Mouse (Mus musculus) midbrain, embryonic 15.5 days (tissue): ENCODE measurements at regions not wholly inside any gene's neighbourhood (a gene's known extent, or its start where the extent isn't known, plus 50 kb on each side); places are given as distances from the start of the nearest gene placed in this dataset.
A peak's percentile ranks its signal among the peaks of the same experiment; 100 is the strongest.
"Not testable (repeated sequence)": the region's sequence is repeated elsewhere in the genome, so short reads cannot be mapped to it uniquely, and the experiment has no call there.

Experiments
- ATAC-seq: fragments of 200-750 bp; cut with Nextera tagmentation; replicated peaks from 2 replicates; pipeline ENCODE4 v1.8.0; 2017; ENCODE audit warnings: moderate TSS enrichment
- H3K27ac ChIP-seq: fragments of 300-500 bp; sonication (generic); 2 replicates; pipeline ENCODE4 v1.5.1; 2015; ENCODE audit warnings: mild to moderate bottlenecking, inconsistent platforms
- H3K27me3 ChIP-seq: fragments of 300-500 bp; sonication (generic); replicated peaks from 2 replicates; pipeline ENCODE4 v1.6.1; 2015; ENCODE audit warnings: inconsistent platforms
- H3K36me3 ChIP-seq: fragments of 300-500 bp; sonication (generic); replicated peaks from 2 replicates; pipeline ENCODE4 v1.6.1; 2015; ENCODE audit warnings: inconsistent platforms
- H3K4me1 ChIP-seq: fragments of 300-500 bp; sonication (generic); 2 replicates; pipeline ENCODE4 v1.6.1; 2015; ENCODE audit warnings: inconsistent platforms
- H3K4me2 ChIP-seq: fragments of 300-500 bp; sonication (generic); 2 replicates; pipeline ENCODE4 v1.6.1; 2015; ENCODE audit warnings: inconsistent platforms, mild to moderate bottlenecking, moderate library complexity
- H3K4me3 ChIP-seq: fragments of 300-500 bp; sonication (generic); 2 replicates; pipeline ENCODE4 v1.5.1; 2015; ENCODE audit warnings: mild to moderate bottlenecking, inconsistent platforms
- H3K9ac ChIP-seq: fragments of 300-500 bp; sonication (generic); 2 replicates; pipeline ENCODE4 v1.6.1; 2015; ENCODE audit warnings: mild to moderate bottlenecking, inconsistent platforms
- H3K9me3 ChIP-seq: fragments of 300-500 bp; sonication (generic); 2 replicates; pipeline ENCODE4 v1.6.1; 2016; ENCODE audit warnings: inconsistent platforms
- WGBS: fragments of 180-500 bp; shearing (Covaris S2); methylation state at CpG from one replicate; pipeline ENCODE4 v1.1.7; 2015; ENCODE audit warnings: mixed read lengths; 5-methylcytosine and 5-hydroxymethylcytosine counted together

GRCm38 (mm10) chr7:73601336-73601735 is 59.7 kb upstream of the Chd2 start:
- Histone ChIP-seq H3K9ac (no peak overlapping the region), H3K4me3 (no peak overlapping the region), H3K27me3 (no peaks in the 10 kb centered on the region), H3K9me3 (no peaks in the 10 kb centered on the region), H3K4me2 (no peak overlapping the region), H3K27ac (no peak overlapping the region), H3K36me3 (no peaks in the 10 kb centered on the region), H3K4me1 (peaks cover 17% of the 10 kb centered on the region)
- ATAC-seq, result no peak
- 78% methylated on average over 2 of the region's 2 CpGs for WGBS

- Histone ChIP-seq H3K36me3 (no peaks in the 10 kb centered on the region), H3K4me2 (no peak overlapping the region), H3K9ac (no peak overlapping the region), H3K4me3 (no peak overlapping the region), H3K27me3 (no peaks in the 10 kb centered on the region), H3K4me1 (peaks cover 21% of the 10 kb centered on the region), H3K9me3 (no peaks in the 10 kb centered on the region), H3K27ac (no peak overlapping the region)
- no peak for ATAC-seq
- WGBS, result 93% methylated on average over 1 of the region's 1 CpGs
These were observed 59.1 kb upstream of the Chd2 start for GRCm38 (mm10) chr7:73600776-73601175.

GRCm38 (mm10) chr7:73600003-73600385 is 58.4 kb upstream of the Chd2 start:
- not testable (repeated sequence) for ATAC-seq, H3K27me3 ChIP-seq, H3K4me3 ChIP-seq, H3K36me3 ChIP-seq, H3K4me2 ChIP-seq, H3K9ac ChIP-seq, H3K27ac ChIP-seq, H3K9me3 ChIP-seq
- 85% methylated on average over 3 of the region's 3 CpGs for WGBS
- peaks cover 29% of the 10 kb centered on the region for H3K4me1 ChIP-seq

- ATAC-seq, result no peak
- Histone ChIP-seq H3K4me1 (peaks cover 32% of the 10 kb centered on the region), H3K36me3 (no peaks in the 10 kb centered on the region), H3K9ac (no peak overlapping the region), H3K27ac (no peak overlapping the region), H3K9me3 (no peaks in the 10 kb centered on the region), H3K27me3 (no peaks in the 10 kb centered on the region), H3K4me3 (no peak overlapping the region), H3K4me2 (no peak overlapping the region)
- WGBS, result 92% methylated on average over 9 of the region's 9 CpGs
These were observed 57.8 kb upstream of the Chd2 start for GRCm38 (mm10) chr7:73599354-73600002.

GRCm38 (mm10) chr7:73597968-73598367 is 56.3 kb upstream of the Chd2 start:
- no peak overlapping the region for H3K4me2 ChIP-seq
- peaks cover 38% of the 10 kb centered on the region for H3K4me1 ChIP-seq
- H3K27ac ChIP-seq, result no peak overlapping the region
- no peaks in the 10 kb centered on the region for H3K9me3 ChIP-seq
- no peaks in the 10 kb centered on the region for H3K27me3 ChIP-seq
- WGBS, result 68% methylated on average over 5 of the region's 5 CpGs
- H3K4me3 ChIP-seq, result no peak overlapping the region
- H3K9ac ChIP-seq, result no peak overlapping the region
- ATAC-seq, result no peak
- no peaks in the 10 kb centered on the region for H3K36me3 ChIP-seq

- H3K27ac ChIP-seq, result peak overlapping the region; percentile 89
- H3K4me2 ChIP-seq, result no peak overlapping the region
- ATAC-seq, result no peak
- no peaks in the 10 kb centered on the region for H3K9me3 ChIP-seq
- no peak overlapping the region for H3K4me3 ChIP-seq
- H3K4me1 ChIP-seq, result peaks cover 38% of the 10 kb centered on the region
- no peaks in the 10 kb centered on the region for H3K27me3 ChIP-seq
- no peak overlapping the region for H3K9ac ChIP-seq
- no peaks in the 10 kb centered on the region for H3K36me3 ChIP-seq
- 38% methylated on average over 11 of the region's 11 CpGs for WGBS
These were observed 55.5 kb upstream of the Chd2 start for GRCm38 (mm10) chr7:73596866-73597840.

- Histone ChIP-seq H3K9me3 (no peaks in the 10 kb centered on the region), H3K27ac (peak overlapping the region; percentile 89), H3K36me3 (no peaks in the 10 kb centered on the region), H3K4me2 (no peak overlapping the region), H3K4me1 (peaks cover 38% of the 10 kb centered on the region), H3K4me3 (no peak overlapping the region), H3K9ac (no peak overlapping the region), H3K27me3 (no peaks in the 10 kb centered on the region)
- no peak for ATAC-seq
- WGBS, result 38% methylated on average over 2 of the region's 2 CpGs
These were observed 54.8 kb upstream of the Chd2 start for GRCm38 (mm10) chr7:73596415-73596814.

GRCm38 (mm10) chr7:73595860-73596259 is 54.2 kb upstream of the Chd2 start:
- no peak; the same call in 1 of the 2 replicates for ATAC-seq
- no peak overlapping the region for H3K4me3 ChIP-seq
- no peaks in the 10 kb centered on the region for H3K27me3 ChIP-seq
- no peaks in the 10 kb centered on the region for H3K9me3 ChIP-seq
- peak overlapping the region; percentile 69 for H3K4me2 ChIP-seq
- H3K27ac ChIP-seq, result peak overlapping the region; percentile 89
- WGBS, result 38% methylated on average over 9 of the region's 9 CpGs
- H3K36me3 ChIP-seq, result no peaks in the 10 kb centered on the region
- H3K9ac ChIP-seq, result no peak overlapping the region
- H3K4me1 ChIP-seq, result peaks cover 38% of the 10 kb centered on the region

GRCm38 (mm10) chr7:73595140-73595825 is 53.7 kb upstream of the Chd2 start:
- 2% methylated on average over 23 of the region's 23 CpGs for WGBS
- Histone ChIP-seq H3K36me3 (no peaks in the 10 kb centered on the region), H3K4me2 (peak overlapping the region; percentile 69), H3K4me1 (peaks cover 38% of the 10 kb centered on the region), H3K9ac (peak overlapping the region; percentile 41), H3K4me3 (peak overlapping the region; percentile 33), H3K27me3 (no peaks in the 10 kb centered on the region), H3K9me3 (no peaks in the 10 kb centered on the region), H3K27ac (peak overlapping the region; percentile 89)
- peak; percentile 97 for ATAC-seq

- no peaks in the 10 kb centered on the region for H3K27me3 ChIP-seq
- H3K9ac ChIP-seq, result peak overlapping the region; percentile 41
- peaks cover 38% of the 10 kb centered on the region for H3K4me1 ChIP-seq
- peak overlapping the region; percentile 89 for H3K27ac ChIP-seq
- peak; percentile 46; the same call in 1 of the 2 replicates for ATAC-seq
- no peaks in the 10 kb centered on the region for H3K9me3 ChIP-seq
- H3K36me3 ChIP-seq, result no peaks in the 10 kb centered on the region
- peak overlapping the region; percentile 69 for H3K4me2 ChIP-seq
- 1% methylated on average over 14 of the region's 14 CpGs for WGBS
- H3K4me3 ChIP-seq, result peak overlapping the region; percentile 33
These were observed 53.0 kb upstream of the Chd2 start for GRCm38 (mm10) chr7:73594492-73595139.

- peak overlapping the region; percentile 12; the same call in 1 of the 2 replicates for H3K4me2 ChIP-seq
- H3K4me3 ChIP-seq, result no peak overlapping the region
- peaks cover 46% of the 10 kb centered on the region for H3K4me1 ChIP-seq
- no peaks in the 10 kb centered on the region for H3K9me3 ChIP-seq
- H3K27me3 ChIP-seq, result no peaks in the 10 kb centered on the region
- ATAC-seq, result no peak
- WGBS, result 76% methylated on average over 17 of the region's 17 CpGs
- no peak overlapping the region for H3K9ac ChIP-seq
- H3K27ac ChIP-seq, result no peak overlapping the region
- H3K36me3 ChIP-seq, result no peaks in the 10 kb centered on the region
These were observed 52.2 kb upstream of the Chd2 start for GRCm38 (mm10) chr7:73593645-73594385.
